Mouse (Mus musculus): Measurements from ENCODE around the gene Prss23. TPM values are rescaled to one million over a fixed set of nuclear protein-coding genes. Genes with fewer than 3 reads are reported as not detected.

Gene Prss23
- polyA plus RNA-seq (2016; fragmentation: Nextera tagmentation; extraction: Ambion mirVana), result 19.2 and 19.3 TPM in 2 replicates

- no peak within 1 kb of the TSS for H3K4me2 ChIP-seq
- H3K36me3 ChIP-seq, result no peaks in the 10 kb centered on the region
- H3K9me3 ChIP-seq, result no peaks in the 10 kb centered on the region
- H3K4me1 ChIP-seq (replicated peaks), result peaks cover 12% of the 10 kb centered on the region
- no peak within 1 kb of the TSS for H3K27ac ChIP-seq
- no peaks in the 10 kb centered on the region for H3K27me3 ChIP-seq
- no peak for ATAC-seq (ENCODE audit: insufficient number of reproducible peaks, insufficient read depth, low FRiP score, low TSS enrichment, low read depth)
- no peak within 1 kb of the TSS for H3K4me3 ChIP-seq (replicated peaks)
- WGBS, result 55% methylated on average over 16 of the region's 16 CpGs
- H3K9ac ChIP-seq (replicated peaks), result no peak within 1 kb of the TSS
These were observed at the start of gene Prss23 for GRCm38 (mm10) chr7:89526731-89527429. Gene Prss23 (minus strand): TSS chr7:89527187.

GRCm38 (mm10) chr7:89576127-89576526, 49.1 kb upstream of the Prss23 start:
- Histone ChIP-seq H3K4me3 (replicated peaks) (no peak overlapping the region), H3K27me3 (no peaks in the 10 kb centered on the region), H3K27ac (no peak overlapping the region), H3K9me3 (no peaks in the 10 kb centered on the region), H3K36me3 (no peaks in the 10 kb centered on the region), H3K4me1 (replicated peaks) (no peaks in the 10 kb centered on the region), H3K9ac (replicated peaks) (no peak overlapping the region), H3K4me2 (no peak overlapping the region)
- WGBS, result 86% methylated on average over 3 of the region's 3 CpGs
- no peak for ATAC-seq (ENCODE audit: insufficient number of reproducible peaks, insufficient read depth, low FRiP score, low TSS enrichment, low read depth)

GRCm38 (mm10) chr7:89564569-89564968, 37.6 kb upstream of the Prss23 start:
- H3K4me2 ChIP-seq, result no peak overlapping the region
- H3K4me1 ChIP-seq (replicated peaks), result no peaks in the 10 kb centered on the region
- H3K9me3 ChIP-seq, result no peaks in the 10 kb centered on the region
- H3K9ac ChIP-seq (replicated peaks), result no peak overlapping the region
- 92% methylated on average over 2 of the region's 2 CpGs for WGBS
- ATAC-seq (ENCODE audit: insufficient number of reproducible peaks, insufficient read depth, low FRiP score, low TSS enrichment, low read depth), result no peak
- no peak overlapping the region for H3K4me3 ChIP-seq (replicated peaks)
- no peaks in the 10 kb centered on the region for H3K36me3 ChIP-seq
- H3K27me3 ChIP-seq, result no peaks in the 10 kb centered on the region
- H3K27ac ChIP-seq, result no peak overlapping the region

- Histone ChIP-seq H3K36me3 (no peaks in the 10 kb centered on the region), H3K4me1 (replicated peaks) (no peaks in the 10 kb centered on the region), H3K27ac (no peak overlapping the region), H3K4me2 (no peak overlapping the region), H3K4me3 (replicated peaks) (no peak overlapping the region), H3K27me3 (no peaks in the 10 kb centered on the region), H3K9me3 (no peaks in the 10 kb centered on the region), H3K9ac (replicated peaks) (no peak overlapping the region)
- no peak for ATAC-seq (ENCODE audit: insufficient number of reproducible peaks, insufficient read depth, low FRiP score, low TSS enrichment, low read depth)
- WGBS, result 89% methylated on average over 2 of the region's 2 CpGs
These were observed 36.5 kb upstream of the Prss23 start for GRCm38 (mm10) chr7:89563501-89563900.

GRCm38 (mm10) chr7:89562140-89562539, 35.2 kb upstream of the Prss23 start:
- Histone ChIP-seq H3K27me3 (no peaks in the 10 kb centered on the region), H3K9ac (replicated peaks) (no peak overlapping the region), H3K36me3 (no peaks in the 10 kb centered on the region), H3K9me3 (no peaks in the 10 kb centered on the region), H3K4me2 (no peak overlapping the region), H3K4me1 (replicated peaks) (no peaks in the 10 kb centered on the region), H3K4me3 (replicated peaks) (no peak overlapping the region), H3K27ac (no peak overlapping the region)
- 84% methylated on average over 2 of the region's 2 CpGs for WGBS
- ATAC-seq (ENCODE audit: insufficient number of reproducible peaks, insufficient read depth, low FRiP score, low TSS enrichment, low read depth), result no peak

GRCm38 (mm10) chr7:89560939-89561338, 34.0 kb upstream of the Prss23 start:
- ATAC-seq (ENCODE audit: insufficient number of reproducible peaks, insufficient read depth, low FRiP score, low TSS enrichment, low read depth), result no peak
- 74% methylated on average over 3 of the region's 3 CpGs for WGBS

GRCm38 (mm10) chr7:89559633-89560032, 32.6 kb upstream of the Prss23 start:
- H3K27me3 ChIP-seq, result no peaks in the 10 kb centered on the region
- H3K9ac ChIP-seq (replicated peaks), result no peak overlapping the region
- 76% methylated on average over 4 of the region's 4 CpGs for WGBS
- H3K9me3 ChIP-seq, result no peaks in the 10 kb centered on the region
- ATAC-seq (ENCODE audit: insufficient number of reproducible peaks, insufficient read depth, low FRiP score, low TSS enrichment, low read depth), result no peak
- H3K4me1 ChIP-seq (replicated peaks), result no peaks in the 10 kb centered on the region
- no peaks in the 10 kb centered on the region for H3K36me3 ChIP-seq
- H3K4me2 ChIP-seq, result no peak overlapping the region
- H3K27ac ChIP-seq, result no peak overlapping the region
- H3K4me3 ChIP-seq (replicated peaks), result no peak overlapping the region

More at GRCm38 (mm10) chr7:89560939-89561338, 34.0 kb upstream of the Prss23 start:
- Histone ChIP-seq H3K4me1 (replicated peaks) (no peaks in the 10 kb centered on the region), H3K36me3 (no peaks in the 10 kb centered on the region), H3K4me3 (replicated peaks) (no peak overlapping the region), H3K27me3 (no peaks in the 10 kb centered on the region), H3K9ac (replicated peaks) (no peak overlapping the region), H3K4me2 (no peak overlapping the region), H3K9me3 (no peaks in the 10 kb centered on the region), H3K27ac (no peak overlapping the region)

GRCm38 (mm10) chr7:89559105-89559504, 32.1 kb upstream of the Prss23 start:
- Histone ChIP-seq H3K4me3 (replicated peaks) (no peak overlapping the region), H3K4me2 (no peak overlapping the region), H3K36me3 (no peaks in the 10 kb centered on the region), H3K9me3 (no peaks in the 10 kb centered on the region), H3K9ac (replicated peaks) (no peak overlapping the region), H3K27me3 (no peaks in the 10 kb centered on the region), H3K27ac (no peak overlapping the region), H3K4me1 (replicated peaks) (no peaks in the 10 kb centered on the region)
- WGBS, result 81% methylated on average over 4 of the region's 4 CpGs
- no peak for ATAC-seq (ENCODE audit: insufficient number of reproducible peaks, insufficient read depth, low FRiP score, low TSS enrichment, low read depth)

GRCm38 (mm10) chr7:89558446-89559039, 31.6 kb upstream of the Prss23 start:
- Histone ChIP-seq H3K36me3 (no peaks in the 10 kb centered on the region), H3K9ac (replicated peaks) (no peak overlapping the region), H3K4me3 (replicated peaks) (no peak overlapping the region), H3K27me3 (no peaks in the 10 kb centered on the region), H3K4me2 (no peak overlapping the region), H3K27ac (no peak overlapping the region), H3K9me3 (no peaks in the 10 kb centered on the region), H3K4me1 (replicated peaks) (no peaks in the 10 kb centered on the region)
- ATAC-seq (ENCODE audit: insufficient number of reproducible peaks, insufficient read depth, low FRiP score, low TSS enrichment, low read depth), result no peak
- WGBS, result 80% methylated on average over 11 of the region's 11 CpGs

- Histone ChIP-seq H3K9ac (replicated peaks) (no peak overlapping the region), H3K27ac (no peak overlapping the region), H3K9me3 (no peaks in the 10 kb centered on the region), H3K4me3 (replicated peaks) (no peak overlapping the region), H3K27me3 (no peaks in the 10 kb centered on the region), H3K4me2 (no peak overlapping the region), H3K36me3 (no peaks in the 10 kb centered on the region), H3K4me1 (replicated peaks) (no peaks in the 10 kb centered on the region)
- no peak for ATAC-seq (ENCODE audit: insufficient number of reproducible peaks, insufficient read depth, low FRiP score, low TSS enrichment, low read depth)
- 85% methylated on average over 5 of the region's 5 CpGs for WGBS
These were observed 30.1 kb upstream of the Prss23 start for GRCm38 (mm10) chr7:89557056-89557455.

- no peak overlapping the region for H3K27ac ChIP-seq
- H3K9me3 ChIP-seq, result no peaks in the 10 kb centered on the region
- no peak overlapping the region for H3K4me2 ChIP-seq
- H3K4me3 ChIP-seq (replicated peaks), result no peak overlapping the region
- H3K4me1 ChIP-seq (replicated peaks), result no peaks in the 10 kb centered on the region
- H3K9ac ChIP-seq (replicated peaks), result no peak overlapping the region
- ATAC-seq (ENCODE audit: insufficient number of reproducible peaks, insufficient read depth, low FRiP score, low TSS enrichment, low read depth), result no peak
- no peaks in the 10 kb centered on the region for H3K27me3 ChIP-seq
- H3K36me3 ChIP-seq, result no peaks in the 10 kb centered on the region
- 76% methylated on average over 4 of the region's 4 CpGs for WGBS
These were observed 29.7 kb upstream of the Prss23 start for GRCm38 (mm10) chr7:89556652-89557051.

- Histone ChIP-seq H3K36me3 (no peaks in the 10 kb centered on the region), H3K27ac (no peak overlapping the region), H3K4me1 (replicated peaks) (no peaks in the 10 kb centered on the region), H3K4me2 (no peak overlapping the region), H3K9me3 (no peaks in the 10 kb centered on the region), H3K27me3 (no peaks in the 10 kb centered on the region), H3K4me3 (replicated peaks) (no peak overlapping the region), H3K9ac (replicated peaks) (no peak overlapping the region)
- WGBS, result 59% methylated on average over 4 of the region's 4 CpGs
- no peak for ATAC-seq (ENCODE audit: insufficient number of reproducible peaks, insufficient read depth, low FRiP score, low TSS enrichment, low read depth)
These were observed 28.2 kb upstream of the Prss23 start for GRCm38 (mm10) chr7:89555170-89555569.
